Mouse (Mus musculus): ENCODE measurements around the gene Dus1l. TPM values are rescaled to one million over a fixed set of nuclear protein-coding genes. Genes with fewer than 3 reads are reported as not detected.
"Not testable (repeated sequence)": the region's sequence is repeated elsewhere in the genome, so short reads cannot be mapped to it uniquely, and the experiment has no call there.

Gene Dus1l
- polyA plus RNA-seq, 1 experiment, result 184 TPM

DNA sequence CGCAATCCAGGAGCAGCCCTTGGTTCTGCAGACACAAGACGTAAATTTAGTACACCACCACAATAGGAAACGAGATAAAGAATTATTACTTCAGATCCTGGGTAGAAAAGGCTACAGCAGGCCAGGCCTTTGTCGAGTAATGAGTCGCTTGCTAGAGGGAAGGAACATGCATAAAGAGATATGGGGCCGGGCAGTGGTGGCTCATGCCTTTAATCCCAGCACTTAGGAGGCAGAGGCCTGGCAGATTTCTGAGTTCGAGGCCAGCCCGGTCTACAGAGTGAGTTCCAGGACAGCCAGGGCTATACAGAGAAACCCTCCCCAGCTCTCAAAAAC lies 377 bp upstream of the Dus1l start:
- TF ChIP-seq GATA1 (IDR thresholded peaks at IDR 0.05; ENCODE audit: low read length), result no peak

DNA sequence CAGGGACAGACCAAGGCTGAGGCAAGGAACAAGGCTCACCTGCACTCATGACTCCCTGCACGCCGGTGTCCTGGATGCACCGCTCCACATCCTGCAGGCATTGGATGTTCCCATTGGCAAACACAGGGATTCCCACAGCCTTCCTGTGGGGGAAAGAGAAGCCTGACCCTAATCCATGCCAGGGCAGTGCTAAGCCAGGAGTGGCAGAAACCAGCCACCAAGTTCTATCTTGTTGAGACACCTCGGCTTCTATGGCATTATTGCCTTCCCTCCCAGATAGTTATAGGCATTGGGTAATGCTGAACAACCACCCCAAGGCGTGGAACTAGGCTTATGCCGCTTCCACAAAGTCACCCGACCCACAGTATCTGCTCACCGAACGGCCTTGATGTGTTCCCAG lies 3.6 kb downstream of the Dus1l start:
- TF ChIP-seq GATA1 (IDR thresholded peaks at IDR 0.05; ENCODE audit: low read length), result no peak

GRCm38 (mm10) chr11:120789810-120790209 lies 6.4 kb downstream of the Dus1l start:
- TF ChIP-seq GATA1 (IDR thresholded peaks at IDR 0.05; ENCODE audit: low read length), result no peak

DNA sequence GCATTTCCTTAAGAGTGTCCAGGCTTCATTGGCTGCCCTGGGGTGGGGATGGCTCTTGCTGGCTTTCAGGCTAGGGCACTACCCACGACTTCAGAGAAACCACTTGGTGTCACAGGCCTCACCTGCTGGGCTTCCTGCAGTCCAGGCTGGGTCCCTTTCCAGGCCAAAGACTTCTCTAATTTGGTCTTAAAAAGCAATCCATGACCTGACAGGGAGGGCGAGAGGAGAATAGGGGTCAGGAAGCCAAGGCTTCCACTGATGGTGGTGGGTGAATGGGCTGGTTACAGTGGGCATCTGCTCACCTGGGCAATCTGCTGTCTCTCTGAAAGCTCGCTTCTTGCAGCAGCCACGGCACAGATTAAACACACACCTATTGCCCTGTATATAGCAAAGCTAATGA lies 6.8 kb downstream of the Dus1l start:
- no peak for TF ChIP-seq GATA1 (IDR thresholded peaks at IDR 0.05; ENCODE audit: low read length)

- TF ChIP-seq GATA1 (IDR thresholded peaks at IDR 0.05; ENCODE audit: low read length), result no peak
These were observed 11.1 kb downstream of the Dus1l start for GRCm38 (mm10) chr11:120785145-120785544.

GRCm38 (mm10) chr11:120784064-120784791 lies 12.0 kb downstream of the Dus1l start, which contains the start of the genes Rfng and Gps1:
Gene Rfng, minus strand, starts transcription at chr11:120784207.
Gene Gps1, plus strand, starts transcription at chr11:120784272.
- TF ChIP-seq GATA1 (IDR thresholded peaks at IDR 0.05; ENCODE audit: low read length), result no peak

GRCm38 (mm10) chr11:120783426-120784063 lies 12.7 kb downstream of the Dus1l start:
- no peak for TF ChIP-seq GATA1 (IDR thresholded peaks at IDR 0.05; ENCODE audit: low read length)

GRCm38 (mm10) chr11:120779876-120780275 lies 16.3 kb downstream of the Dus1l start:
- no peak for TF ChIP-seq GATA1 (IDR thresholded peaks at IDR 0.05; ENCODE audit: low read length)

DNA sequence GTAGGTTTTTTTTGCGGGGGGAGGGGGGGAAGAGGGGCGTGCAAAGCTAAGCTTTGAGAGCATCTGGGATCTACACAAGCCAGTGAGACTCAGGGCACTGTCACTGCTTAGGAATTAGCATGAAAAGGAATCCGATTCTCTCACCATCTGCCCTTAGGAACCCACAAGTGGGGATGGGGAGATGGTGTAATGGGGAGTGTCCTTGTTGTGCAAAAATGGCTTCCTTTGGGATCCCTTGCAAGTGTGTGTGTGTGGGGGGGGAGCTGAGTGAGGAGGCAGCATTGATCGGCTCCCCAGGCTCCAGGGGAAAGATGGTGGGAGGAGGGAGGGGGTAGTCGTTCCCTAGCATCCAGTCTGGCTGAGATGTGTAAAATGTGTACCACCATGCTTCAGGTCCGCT lies 19.1 kb downstream of the Dus1l start:
- TF ChIP-seq GATA1 (IDR thresholded peaks at IDR 0.05; ENCODE audit: low read length), result no peak

- no peak for TF ChIP-seq GATA1 (IDR thresholded peaks at IDR 0.05; ENCODE audit: low read length)
These were observed 20.3 kb downstream of the Dus1l start for GRCm38 (mm10) chr11:120775774-120776469.

- TF ChIP-seq GATA1 (IDR thresholded peaks at IDR 0.05; ENCODE audit: low read length), result no peak
These were observed 22.6 kb downstream of the Dus1l start for GRCm38 (mm10) chr11:120773463-120774190.

DNA sequence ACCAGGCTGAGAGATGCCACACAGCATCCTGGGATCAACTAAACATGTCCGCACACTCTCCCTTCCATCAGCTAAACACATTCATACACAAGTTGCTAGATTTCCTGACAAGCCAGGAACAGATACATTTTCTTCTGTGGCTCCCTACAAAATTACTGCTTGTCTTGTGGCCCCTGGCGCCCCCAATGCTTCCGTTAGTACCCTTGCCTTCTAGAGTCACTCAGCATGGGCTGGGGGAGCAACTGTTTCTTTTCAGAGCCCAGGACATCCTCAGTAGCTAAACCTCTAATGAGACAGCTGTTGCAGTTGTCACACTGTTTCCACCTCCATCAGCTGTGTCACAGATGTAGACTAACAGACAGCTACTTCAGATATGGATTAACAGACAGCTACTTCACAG lies 23.5 kb downstream of the Dus1l start:
- TF ChIP-seq GATA1 (IDR thresholded peaks at IDR 0.05; ENCODE audit: low read length), result no peak

DNA sequence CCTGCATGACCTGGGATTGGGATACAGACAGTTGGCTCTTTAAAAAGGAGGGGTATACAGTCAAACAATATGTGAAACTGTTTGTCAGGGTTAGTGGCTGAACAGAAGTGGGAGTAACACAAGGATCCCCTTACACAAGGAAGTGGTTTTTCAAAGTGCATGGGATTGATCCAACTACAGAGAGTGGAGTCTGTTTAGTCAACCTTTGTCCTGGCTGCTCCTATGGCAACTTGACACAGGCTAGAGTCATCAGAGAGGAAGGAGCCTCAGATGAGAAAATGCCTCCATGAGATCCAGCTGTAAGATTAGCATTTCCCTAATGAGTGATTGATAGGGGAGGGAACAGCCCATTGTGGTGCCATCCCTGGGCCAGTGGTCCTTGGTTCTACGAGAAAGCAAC lies 28.0 kb downstream of the Dus1l start:
- no peak for TF ChIP-seq GATA1 (IDR thresholded peaks at IDR 0.05; ENCODE audit: low read length)

GRCm38 (mm10) chr11:120762672-120763041 lies 33.5 kb downstream of the Dus1l start, which contains the start of gene Hmga1b:
Gene Hmga1b, plus strand, starts transcription at chr11:120762794.
- not testable (repeated sequence) for TF ChIP-seq GATA1 (IDR thresholded peaks at IDR 0.05; ENCODE audit: low read length)

- TF ChIP-seq GATA1 (IDR thresholded peaks at IDR 0.05; ENCODE audit: low read length), result no peak
These were observed 34.2 kb downstream of the Dus1l start for GRCm38 (mm10) chr11:120761811-120762671.
